Mouse (Mus musculus) megakaryocyte-erythroid progenitor cell, adult 5 weeks (primary cell): ENCODE data around the gene Pus3. TPM values are rescaled to one million over a fixed set of nuclear protein-coding genes. Genes with fewer than 3 reads are reported as not detected.

Experiments used
- polyA plus RNA-seq: library from polyadenylated mRNA; stranded (reverse); fragments of >175 nt; gene quantifications from 2 replicates; pipeline ENCODE4 v1.2.3, GENCODE M21; 2012

The Pus3 gene
- 1.00 and 1.1 TPM in 2 replicates for polyA plus RNA-seq

DNA sequence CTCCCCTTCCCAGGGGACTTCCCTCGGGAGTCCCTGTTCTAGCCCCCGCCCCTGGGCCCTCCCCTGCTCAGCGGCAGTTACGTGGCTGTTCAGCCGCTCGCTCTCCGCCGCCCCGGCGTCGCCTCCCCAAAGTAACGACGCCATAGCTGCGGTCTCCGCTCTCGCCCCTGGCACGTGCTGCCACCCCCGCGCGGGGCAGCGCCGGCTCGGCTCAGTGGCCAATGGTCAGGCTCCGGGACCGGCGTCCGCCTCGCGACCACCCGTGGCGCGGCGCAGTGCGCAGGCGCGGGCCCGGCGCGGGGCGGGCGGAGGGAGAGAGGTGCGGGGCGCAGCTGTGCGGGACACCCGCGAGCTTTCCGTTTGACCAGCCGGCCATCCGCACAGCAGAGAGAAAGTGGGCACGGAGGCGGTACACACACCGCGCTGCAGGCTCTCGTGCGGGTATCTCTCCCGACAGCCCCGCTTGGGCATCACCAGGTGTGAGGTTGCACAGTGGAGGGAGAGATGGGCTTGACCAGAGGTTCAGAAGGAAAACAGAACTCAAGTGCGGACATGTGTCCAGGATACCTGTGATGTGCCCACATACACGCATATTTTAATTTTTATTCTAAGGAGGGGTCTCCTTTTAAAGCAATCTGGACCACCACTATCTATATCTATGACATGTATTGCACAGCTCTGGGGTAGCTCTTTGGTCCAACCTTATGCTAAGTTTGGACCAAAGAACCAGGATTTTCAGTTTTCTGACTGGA is at the start of gene Pus3, which contains the start of gene Ddx25:
Gene Pus3, plus strand, starts transcription at position 339 of the 752 bp plus-strand sequence.
Gene Ddx25, minus strand, starts transcription at position 272 of the 752 bp plus-strand sequence.

DNA sequence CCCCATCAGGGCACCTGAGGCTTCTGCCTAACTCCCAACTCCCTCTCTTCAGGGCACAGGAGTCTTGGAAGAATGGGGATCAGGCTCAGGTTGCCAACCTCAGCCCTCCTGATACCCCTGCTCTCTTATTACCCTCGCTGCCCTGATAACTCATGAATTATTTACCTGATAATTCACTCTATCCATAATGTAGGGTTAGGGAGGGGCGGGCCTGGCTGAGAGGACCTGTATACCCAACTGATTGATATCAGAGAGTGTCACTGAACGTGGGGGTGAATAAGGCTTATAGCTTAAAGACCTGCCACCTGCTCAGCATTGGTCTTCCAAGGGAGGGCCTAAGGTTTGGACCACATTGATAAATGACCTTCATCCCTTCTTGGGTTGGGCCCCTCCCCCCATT is 40.2 kb upstream of the Pus3 start, which contains the start of gene Gm1113:
Gene Gm1113, minus strand, starts transcription at position 101 of the 400 bp plus-strand sequence.

DNA sequence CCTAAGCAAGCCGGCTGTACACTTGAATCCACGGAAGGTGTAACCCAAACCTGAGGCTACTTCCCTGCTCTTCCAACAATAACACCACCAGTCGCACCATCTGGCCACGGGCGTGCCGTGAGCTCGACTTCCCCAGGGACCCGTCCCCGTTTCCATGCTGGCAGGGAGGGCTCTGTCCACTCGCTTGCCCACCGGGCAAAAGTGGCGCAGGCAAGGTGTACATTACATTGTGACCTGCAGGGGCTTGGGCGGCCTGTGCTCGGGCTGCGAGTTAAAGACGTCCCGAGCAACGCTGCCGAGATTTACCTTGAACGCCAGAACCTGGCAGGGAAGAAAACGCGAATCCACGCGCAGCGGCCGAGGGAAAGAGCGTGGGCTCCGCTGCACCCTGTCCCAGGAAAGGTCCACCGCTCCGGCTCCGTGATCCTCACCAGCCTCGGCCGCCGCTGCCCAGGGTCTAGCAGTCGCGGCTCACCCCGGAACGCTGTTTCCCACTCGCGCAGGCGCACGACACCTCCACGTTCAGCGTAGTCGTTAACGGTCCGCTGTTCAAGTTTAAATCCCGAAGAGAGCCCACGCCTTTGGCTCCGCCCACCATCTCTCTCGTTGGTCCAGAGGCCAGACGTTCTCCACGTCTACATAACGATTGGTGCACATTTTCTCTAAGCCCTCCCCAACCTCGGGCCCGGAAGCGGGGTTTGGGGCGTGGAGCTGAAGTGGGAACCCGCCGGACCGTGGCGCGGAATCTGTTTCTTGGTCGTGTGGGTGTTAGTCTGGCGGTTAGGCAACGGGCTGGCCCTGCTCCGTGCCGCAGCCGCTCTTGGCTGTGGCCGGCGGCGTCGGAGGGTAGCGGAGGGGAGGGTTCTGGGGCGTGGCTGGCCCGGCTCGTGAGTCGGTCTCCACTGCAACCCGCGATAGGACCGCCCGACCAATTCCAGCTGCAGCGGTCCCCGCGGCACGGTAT is 11.5 kb downstream of the Pus3 start, which contains the start of the genes Pate2 and Hyls1:
Gene Pate2, plus strand, starts transcription at position 714 of the 964 bp plus-strand sequence.
Gene Hyls1, minus strand, starts transcription at position 828 of the 964 bp plus-strand sequence.

DNA sequence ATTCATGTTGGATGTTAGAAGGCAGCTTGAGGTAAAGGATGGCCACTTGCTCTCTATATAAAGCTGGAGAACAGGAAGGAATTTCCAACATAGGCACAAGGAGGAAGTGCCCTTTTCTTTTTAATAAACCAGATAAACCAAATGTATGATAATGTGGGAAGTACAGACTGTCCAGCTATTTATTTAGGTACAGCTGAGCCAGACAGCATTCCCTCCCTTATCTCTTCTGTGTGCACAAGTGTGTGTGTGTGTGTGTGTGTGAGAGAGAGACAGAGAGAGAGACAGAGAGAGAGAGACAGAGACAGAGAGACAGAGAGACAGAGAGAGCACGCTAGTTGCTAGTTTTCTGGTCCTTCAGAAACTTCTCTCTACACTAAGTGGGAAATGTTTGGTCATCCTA is 53.4 kb downstream of the Pus3 start, which contains the start of gene Pate4:
Gene Pate4, minus strand, starts transcription at position 101 of the 400 bp plus-strand sequence.

Other genes starting within 250 kb of the Pus3 start
- gene Cdon, start 137.5 kb upstream of the Pus3 start, polyA plus RNA-seq, result 0.07 and 0.23 TPM in 2 replicates
- gene Gm1113, start 40.3 kb upstream of the Pus3 start, polyA plus RNA-seq, result not detected in 2 replicates
- 0.03 and 0.04 TPM in 2 replicates for gene Ddx25, start 67 bp upstream of the Pus3 start, polyA plus RNA-seq
- gene Pate2, start 11.7 kb downstream of the Pus3 start, polyA plus RNA-seq, result 0.35 and 0.39 TPM in 2 replicates
- gene Hyls1, start 11.8 kb downstream of the Pus3 start, polyA plus RNA-seq, result 1.5 and 2.6 TPM in 2 replicates
- gene Pate4, start 53.3 kb downstream of the Pus3 start, polyA plus RNA-seq, result not detected in 2 replicates
- not detected in 2 replicates for gene Pate3, start 89.6 kb downstream of the Pus3 start, polyA plus RNA-seq
- not detected in 2 replicates for gene Pate1, start 128.8 kb downstream of the Pus3 start, polyA plus RNA-seq
- gene Gm17677, start 182.5 kb downstream of the Pus3 start, polyA plus RNA-seq, result not detected in 2 replicates
- gene Gm17727, start 219.5 kb downstream of the Pus3 start, polyA plus RNA-seq, result not detected in 2 replicates
- gene Gm27235, start 231.5 kb downstream of the Pus3 start, polyA plus RNA-seq, result not detected in 2 replicates
- not detected in 2 replicates for gene D730048I06Rik, start 231.5 kb downstream of the Pus3 start, polyA plus RNA-seq